Mouse (Mus musculus): ENCODE data around the gene Gm49337. TPM values are rescaled to one million over a fixed set of nuclear protein-coding genes. Genes with fewer than 3 reads are reported as not detected.

Gm49337 gene
- total and polyA plus RNA-seq, 2 experiments from 2014 or later, result not detected

GRCm38 (mm10) chr4:116300878-116301355 lies 127.7 kb downstream of the Gm49337 start:
- no peak for DNase-seq (ENCODE audit: low spot score)
- 54% methylated on average over 4 of the region's 4 CpGs for WGBS

GRCm38 (mm10) chr4:116304551-116304950 lies 131.4 kb downstream of the Gm49337 start:
- Histone ChIP-seq H3K4me1 (ENCODE audit: insufficient read depth, low read length) (no peaks in the 10 kb centered on the region), H3K27me3 (ENCODE audit: insufficient read depth, low read length) (no peaks in the 10 kb centered on the region), H3K9me3 (ENCODE audit: low read length) (no peaks in the 10 kb centered on the region), H3K4me2 (ENCODE audit: low read depth, low read length) (no peak overlapping the region), H3K27ac (no peak overlapping the region), H3K4me3 (ENCODE audit: low read length) (no peak overlapping the region), H3K9ac (replicated peaks; ENCODE audit: low read length) (no peak overlapping the region), H3K36me3 (ENCODE audit: insufficient read depth, low read length) (peaks cover 56% of the 10 kb centered on the region)
- 16% methylated on average over 1 of the region's 1 CpGs for WGBS
- ATAC-seq (no peak), DNase-seq (ENCODE audit: low spot score) (no peak)
- TF ChIP-seq CTCF (IDR thresholded peaks at IDR 0.05; ENCODE audit: low read depth), result no peak

More at GRCm38 (mm10) chr4:116300878-116301355, 127.7 kb downstream of the Gm49337 start:
- H3K36me3 ChIP-seq (ENCODE audit: insufficient read depth, low read length), result peaks cover 35% of the 10 kb centered on the region
- no peak overlapping the region for H3K4me2 ChIP-seq (ENCODE audit: low read depth, low read length)
- no peaks in the 10 kb centered on the region for H3K4me1 ChIP-seq (ENCODE audit: insufficient read depth, low read length)
- no peak overlapping the region for H3K27ac ChIP-seq
- H3K9me3 ChIP-seq (ENCODE audit: low read length), result no peaks in the 10 kb centered on the region
- H3K27me3 ChIP-seq (ENCODE audit: insufficient read depth, low read length), result no peaks in the 10 kb centered on the region
- H3K9ac ChIP-seq (replicated peaks; ENCODE audit: low read length), result no peak overlapping the region
- no peak for TF ChIP-seq CTCF (IDR thresholded peaks at IDR 0.05; ENCODE audit: low read depth)
- no peak for ATAC-seq
- H3K4me3 ChIP-seq (ENCODE audit: low read length), result no peak overlapping the region

- DNase-seq (ENCODE audit: low spot score), result no peak
- Histone ChIP-seq H3K9ac (replicated peaks; ENCODE audit: low read length) (no peak overlapping the region), H3K4me2 (ENCODE audit: low read depth, low read length) (no peak overlapping the region), H3K4me1 (ENCODE audit: insufficient read depth, low read length) (no peaks in the 10 kb centered on the region), H3K36me3 (ENCODE audit: insufficient read depth, low read length) (peaks cover 74% of the 10 kb centered on the region), H3K9me3 (ENCODE audit: low read length) (no peaks in the 10 kb centered on the region), H3K27ac (no peak overlapping the region), H3K27me3 (ENCODE audit: insufficient read depth, low read length) (no peaks in the 10 kb centered on the region), H3K4me3 (ENCODE audit: low read length) (no peak overlapping the region)
- ATAC-seq, result no peak
- 94% methylated on average over 4 of the region's 4 CpGs for WGBS
- TF ChIP-seq CTCF (IDR thresholded peaks at IDR 0.05; ENCODE audit: low read depth), result no peak
Measured at GRCm38 (mm10) chr4:116317575-116317974, 144.4 kb downstream of the Gm49337 start.

GRCm38 (mm10) chr4:116322127-116322526 lies 148.9 kb downstream of the Gm49337 start:
- DNase-seq (ENCODE audit: low spot score), result no peak
- no peak for TF ChIP-seq CTCF (IDR thresholded peaks at IDR 0.05; ENCODE audit: low read depth)
- Histone ChIP-seq H3K9me3 (ENCODE audit: low read length) (no peaks in the 10 kb centered on the region), H3K4me3 (ENCODE audit: low read length) (no peak overlapping the region), H3K9ac (replicated peaks; ENCODE audit: low read length) (no peak overlapping the region), H3K4me1 (ENCODE audit: insufficient read depth, low read length) (no peaks in the 10 kb centered on the region), H3K36me3 (ENCODE audit: insufficient read depth, low read length) (peaks cover 57% of the 10 kb centered on the region), H3K27me3 (ENCODE audit: insufficient read depth, low read length) (no peaks in the 10 kb centered on the region), H3K4me2 (ENCODE audit: low read depth, low read length) (no peak overlapping the region), H3K27ac (no peak overlapping the region)
- WGBS, result 92% methylated on average over 6 of the region's 6 CpGs
- ATAC-seq, result no peak

GRCm38 (mm10) chr4:116329256-116329655 lies 156.1 kb downstream of the Gm49337 start:
- WGBS, result 82% methylated on average over 3 of the region's 3 CpGs
- Histone ChIP-seq H3K9ac (replicated peaks; ENCODE audit: low read length) (no peak overlapping the region), H3K36me3 (ENCODE audit: insufficient read depth, low read length) (peaks cover 34% of the 10 kb centered on the region; the same call in 1 of the 2 replicates), H3K27ac (no peak overlapping the region), H3K4me2 (ENCODE audit: low read depth, low read length) (no peak overlapping the region), H3K9me3 (ENCODE audit: low read length) (no peaks in the 10 kb centered on the region), H3K4me1 (ENCODE audit: insufficient read depth, low read length) (no peaks in the 10 kb centered on the region), H3K4me3 (ENCODE audit: low read length) (no peak overlapping the region), H3K27me3 (ENCODE audit: insufficient read depth, low read length) (no peaks in the 10 kb centered on the region)
- DNase-seq (ENCODE audit: low spot score) (no peak), ATAC-seq (no peak)
- no peak for TF ChIP-seq CTCF (IDR thresholded peaks at IDR 0.05; ENCODE audit: low read depth)

- Histone ChIP-seq H3K9ac (replicated peaks; ENCODE audit: low read length) (no peak overlapping the region), H3K9me3 (ENCODE audit: low read length) (no peaks in the 10 kb centered on the region), H3K27ac (no peak overlapping the region), H3K27me3 (ENCODE audit: insufficient read depth, low read length) (no peaks in the 10 kb centered on the region), H3K4me1 (ENCODE audit: insufficient read depth, low read length) (no peaks in the 10 kb centered on the region), H3K4me3 (ENCODE audit: low read length) (no peak overlapping the region), H3K36me3 (ENCODE audit: insufficient read depth, low read length) (0 out of 2 replicates have a peak, but pooled peaks cover 3% of the 10 kb centered on the region), H3K4me2 (ENCODE audit: low read depth, low read length) (no peak overlapping the region)
- ATAC-seq (no peak), DNase-seq (ENCODE audit: low spot score) (no peak)
- 84% methylated on average over 1 of the region's 1 CpGs for WGBS
- no peak for TF ChIP-seq CTCF (IDR thresholded peaks at IDR 0.05; ENCODE audit: low read depth)
Measured at GRCm38 (mm10) chr4:116336294-116336693, 163.1 kb downstream of the Gm49337 start.

GRCm38 (mm10) chr4:116342119-116342518 lies 168.9 kb downstream of the Gm49337 start:
- Histone ChIP-seq H3K27ac (no peak overlapping the region), H3K4me2 (ENCODE audit: low read depth, low read length) (no peak overlapping the region), H3K4me3 (ENCODE audit: low read length) (no peak overlapping the region), H3K4me1 (ENCODE audit: insufficient read depth, low read length) (no peaks in the 10 kb centered on the region), H3K9me3 (ENCODE audit: low read length) (no peaks in the 10 kb centered on the region), H3K9ac (replicated peaks; ENCODE audit: low read length) (no peak overlapping the region), H3K27me3 (ENCODE audit: insufficient read depth, low read length) (no peaks in the 10 kb centered on the region), H3K36me3 (ENCODE audit: insufficient read depth, low read length) (no peaks in the 10 kb centered on the region)
- peak; percentile 87 for DNase-seq (ENCODE audit: low spot score)
- TF ChIP-seq CTCF (IDR thresholded peaks at IDR 0.05; ENCODE audit: low read depth), result peak; percentile 84
- 0 out of 2 replicates have a peak, but pooled peaks have one; percentile 51 for ATAC-seq

Other genes with a start within 250 kb of the Gm49337 start
- 3.3 and 4.5 TPM in 2 replicates for gene Dmbx1, start 233.5 kb upstream of the Gm49337 start, total RNA-seq (2014; rRNA removed)
- 3.9 and 4.3 TPM in 2 replicates for gene Dmbx1, start 233.5 kb upstream of the Gm49337 start, polyA plus RNA-seq (2015; fragmentation: Nextera tagmentation; extraction: Ambion mirVana)
- 17.6 and 48.1 TPM in 2 replicates for gene Faah, start 155.5 kb upstream of the Gm49337 start, total RNA-seq (2014; rRNA removed)
- gene Faah, start 155.5 kb upstream of the Gm49337 start, polyA plus RNA-seq (2015; fragmentation: Nextera tagmentation; extraction: Ambion mirVana), result 23.2 and 25.2 TPM in 2 replicates
- gene Nsun4, start 119.5 kb upstream of the Gm49337 start, total RNA-seq (2014; rRNA removed), result 13.6 and 14.6 TPM in 2 replicates
- gene Nsun4, start 119.5 kb upstream of the Gm49337 start, polyA plus RNA-seq (2015; fragmentation: Nextera tagmentation; extraction: Ambion mirVana), result 10.4 TPM in 2 replicates
- 186 and 220 TPM in 2 replicates for gene Uqcrh, start 98.3 kb upstream of the Gm49337 start, total RNA-seq (2014; rRNA removed)
- 559 and 586 TPM in 2 replicates for gene Uqcrh, start 98.3 kb upstream of the Gm49337 start, polyA plus RNA-seq (2015; fragmentation: Nextera tagmentation; extraction: Ambion mirVana)
- gene Lrrc41, start 98.1 kb upstream of the Gm49337 start, total RNA-seq (2014; rRNA removed), result 129 and 133 TPM in 2 replicates
- gene Lrrc41, start 98.1 kb upstream of the Gm49337 start, polyA plus RNA-seq (2015; fragmentation: Nextera tagmentation; extraction: Ambion mirVana), result 60.2 and 61.9 TPM in 2 replicates
- 3.8 and 5.3 TPM in 2 replicates for gene Rad54l, start 49.7 kb upstream of the Gm49337 start, total RNA-seq (2014; rRNA removed)
- gene Rad54l, start 49.7 kb upstream of the Gm49337 start, polyA plus RNA-seq (2015; fragmentation: Nextera tagmentation; extraction: Ambion mirVana), result 5.4 and 6.1 TPM in 2 replicates
- gene Pomgnt1, start 49.5 kb upstream of the Gm49337 start, total RNA-seq (2014; rRNA removed), result 85.9 and 88.7 TPM in 2 replicates
- gene Pomgnt1, start 49.5 kb upstream of the Gm49337 start, polyA plus RNA-seq (2015; fragmentation: Nextera tagmentation; extraction: Ambion mirVana), result 59.4 and 63.3 TPM in 2 replicates
- gene Lurap1, start 22.0 kb upstream of the Gm49337 start, total RNA-seq (2014; rRNA removed), result 6.2 and 7.9 TPM in 2 replicates
- 4.0 TPM in 2 replicates for gene Lurap1, start 22.0 kb upstream of the Gm49337 start, polyA plus RNA-seq (2015; fragmentation: Nextera tagmentation; extraction: Ambion mirVana)
- gene Tspan1, start 5.8 kb upstream of the Gm49337 start, total RNA-seq (2014; rRNA removed), result 0.16 and 0.40 TPM in 2 replicates
- 0.21 and 0.34 TPM in 2 replicates for gene Tspan1, start 5.8 kb upstream of the Gm49337 start, polyA plus RNA-seq (2015; fragmentation: Nextera tagmentation; extraction: Ambion mirVana)
- gene 1700042G07Rik, start within 50 bp of the Gm49337 start, total RNA-seq (2014; rRNA removed), result not detected in 2 replicates
- gene 1700042G07Rik, start within 50 bp of the Gm49337 start, polyA plus RNA-seq (2015; fragmentation: Nextera tagmentation; extraction: Ambion mirVana), result not detected in 2 replicates
- 37.8 and 44.4 TPM in 2 replicates for gene Pik3r3, start 48.2 kb downstream of the Gm49337 start, total RNA-seq (2014; rRNA removed)
- 37.7 and 39.8 TPM in 2 replicates for gene Pik3r3, start 48.2 kb downstream of the Gm49337 start, polyA plus RNA-seq (2015; fragmentation: Nextera tagmentation; extraction: Ambion mirVana)